Mouse (Mus musculus): ENCODE data around the gene Pax5. TPM values are rescaled to one million over a fixed set of nuclear protein-coding genes. Genes with fewer than 3 reads are reported as not detected.
"Not testable (repeated sequence)": the region's sequence is repeated elsewhere in the genome, so short reads cannot be mapped to it uniquely, and the experiment has no call there.

The Pax5 gene
- polyA plus RNA-seq (2015; fragmentation: Nextera tagmentation; extraction: Ambion mirVana): 7.8 and 9.1 TPM in 2 replicates

GRCm38 (mm10) chr4:44709740-44710700, at the start of gene Pax5:
Pax5 (minus strand) TSS chr4:44710487.
- 0 out of 2 replicates have a peak within 1 kb of the TSS, but pooled peaks have one; percentile 34 for H3K27ac ChIP-seq

DNA sequence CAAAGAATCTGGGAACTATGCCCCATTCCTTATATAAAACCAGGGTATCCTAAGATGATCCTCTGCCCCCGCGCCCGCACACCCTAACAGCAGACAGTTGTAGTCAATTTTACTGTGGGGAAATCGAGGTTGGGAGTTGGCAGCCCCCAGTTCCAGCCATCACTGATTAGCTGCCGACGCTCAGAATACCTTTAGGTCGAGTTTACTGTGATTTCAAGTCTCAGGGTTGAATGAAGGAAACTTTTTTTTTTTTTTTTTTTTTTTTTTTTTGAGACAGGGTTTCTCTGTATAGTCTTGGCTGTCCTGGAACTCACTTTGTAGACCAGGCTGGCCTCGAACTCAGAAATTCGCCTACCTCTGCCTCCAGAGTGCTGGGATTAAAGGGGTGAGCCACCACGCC, 46.8 kb upstream of the Pax5 start:
- not testable (repeated sequence) for ATAC-seq (replicated peaks); H3K27me3 ChIP-seq (replicated peaks); H3K9me3 ChIP-seq; H3K4me1 ChIP-seq; H3K36me3 ChIP-seq (replicated peaks)
- Histone ChIP-seq H3K4me2 (peak overlapping the region; percentile 77), H3K9ac (peak overlapping the region; percentile 90), H3K27ac (peak overlapping the region; percentile 92), H3K4me3 (peak overlapping the region; percentile 88)
- 6% methylated on average over 10 of the region's 10 CpGs for WGBS

More at GRCm38 (mm10) chr4:44709740-44710700, at the start of gene Pax5:
- H3K27me3 ChIP-seq (replicated peaks): peaks cover 82% of the 10 kb centered on the region
- 20% methylated on average over 16 of the region's 16 CpGs for WGBS
- ATAC-seq (replicated peaks): no peak
- H3K4me3 ChIP-seq: 0 out of 2 replicates have a peak within 1 kb of the TSS, but pooled peaks have one; percentile 10
- H3K9ac ChIP-seq: no peak within 1 kb of the TSS
- H3K36me3 ChIP-seq (replicated peaks): no peaks in the 10 kb centered on the region
- H3K4me1 ChIP-seq: peaks cover 7% of the 10 kb centered on the region; the same call in 1 of the 2 replicates
- no peaks in the 10 kb centered on the region for H3K9me3 ChIP-seq
- 0 out of 2 replicates have a peak within 1 kb of the TSS, but pooled peaks have one; percentile 17 for H3K4me2 ChIP-seq

- H3K36me3 ChIP-seq (replicated peaks): no peaks in the 10 kb centered on the region
- no peaks in the 10 kb centered on the region for H3K9me3 ChIP-seq
Measured at GRCm38 (mm10) chr4:44756134-44756951, 46.1 kb upstream of the Pax5 start.

GRCm38 (mm10) chr4:44755553-44756133, 45.4 kb upstream of the Pax5 start, which contains the start of gene Zcchc7:
Zcchc7 (plus strand) TSS chr4:44755877.
- peak within 1 kb of the TSS; percentile 92 for H3K27ac ChIP-seq
- H3K4me1 ChIP-seq: peaks cover 10% of the 10 kb centered on the region
- no peaks in the 10 kb centered on the region for H3K36me3 ChIP-seq (replicated peaks)
- no peaks in the 10 kb centered on the region for H3K9me3 ChIP-seq
- H3K4me3 ChIP-seq: peak within 1 kb of the TSS; percentile 88
- peak within 1 kb of the TSS; percentile 77 for H3K4me2 ChIP-seq
- peak; percentile 53 for ATAC-seq (replicated peaks)
- 0 out of 2 replicates have a peak, but pooled peaks cover 4% of the 10 kb centered on the region for H3K27me3 ChIP-seq (replicated peaks)
- 5% methylated on average over 15 of the region's 15 CpGs for WGBS
- H3K9ac ChIP-seq: peak within 1 kb of the TSS; percentile 90

More at GRCm38 (mm10) chr4:44756134-44756951, 46.1 kb upstream of the Pax5 start:
- under 1% methylated on average over 60 of the region's 60 CpGs for WGBS
- Histone ChIP-seq H3K27ac (peak overlapping the region; percentile 92), H3K27me3 (replicated peaks) (0 out of 2 replicates have a peak, but pooled peaks cover 4% of the 10 kb centered on the region), H3K4me1 (peaks cover 10% of the 10 kb centered on the region), H3K4me2 (peak overlapping the region; percentile 77), H3K4me3 (peak overlapping the region; percentile 88), H3K9ac (peak overlapping the region; percentile 90)
- ATAC-seq (replicated peaks): peak; percentile 98

GRCm38 (mm10) chr4:44740471-44740870, 30.2 kb upstream of the Pax5 start:
- H3K36me3 ChIP-seq (replicated peaks): no peaks in the 10 kb centered on the region
- H3K27me3 ChIP-seq (replicated peaks): peaks cover 14% of the 10 kb centered on the region
- H3K4me1 ChIP-seq: no peaks in the 10 kb centered on the region
- no peak overlapping the region for H3K27ac ChIP-seq
- H3K4me3 ChIP-seq: no peak overlapping the region
- H3K4me2 ChIP-seq: no peak overlapping the region
- H3K9me3 ChIP-seq: no peaks in the 10 kb centered on the region
- 77% methylated on average over 1 of the region's 1 CpGs for WGBS
- no peak for ATAC-seq (replicated peaks)
- no peak overlapping the region for H3K9ac ChIP-seq

- peaks cover 55% of the 10 kb centered on the region for H3K27me3 ChIP-seq (replicated peaks)
- H3K4me2 ChIP-seq: no peak overlapping the region
- no peak overlapping the region for H3K27ac ChIP-seq
- H3K36me3 ChIP-seq (replicated peaks): no peaks in the 10 kb centered on the region
- ATAC-seq (replicated peaks): no peak
- no peaks in the 10 kb centered on the region for H3K9me3 ChIP-seq
- H3K4me3 ChIP-seq: no peak overlapping the region
- WGBS: 86% methylated on average over 4 of the region's 4 CpGs
- no peak overlapping the region for H3K9ac ChIP-seq
- no peaks in the 10 kb centered on the region for H3K4me1 ChIP-seq
Measured at GRCm38 (mm10) chr4:44721237-44721636, 10.9 kb upstream of the Pax5 start.

GRCm38 (mm10) chr4:44720046-44720445, 9.8 kb upstream of the Pax5 start:
- no peaks in the 10 kb centered on the region for H3K9me3 ChIP-seq
- H3K36me3 ChIP-seq (replicated peaks): no peaks in the 10 kb centered on the region
- 89% methylated on average over 8 of the region's 8 CpGs for WGBS
- peaks cover 56% of the 10 kb centered on the region for H3K27me3 ChIP-seq (replicated peaks)
- no peak overlapping the region for H3K9ac ChIP-seq
- no peaks in the 10 kb centered on the region for H3K4me1 ChIP-seq
- no peak overlapping the region for H3K27ac ChIP-seq
- ATAC-seq (replicated peaks): no peak
- H3K4me3 ChIP-seq: no peak overlapping the region
- no peak overlapping the region for H3K4me2 ChIP-seq

DNA sequence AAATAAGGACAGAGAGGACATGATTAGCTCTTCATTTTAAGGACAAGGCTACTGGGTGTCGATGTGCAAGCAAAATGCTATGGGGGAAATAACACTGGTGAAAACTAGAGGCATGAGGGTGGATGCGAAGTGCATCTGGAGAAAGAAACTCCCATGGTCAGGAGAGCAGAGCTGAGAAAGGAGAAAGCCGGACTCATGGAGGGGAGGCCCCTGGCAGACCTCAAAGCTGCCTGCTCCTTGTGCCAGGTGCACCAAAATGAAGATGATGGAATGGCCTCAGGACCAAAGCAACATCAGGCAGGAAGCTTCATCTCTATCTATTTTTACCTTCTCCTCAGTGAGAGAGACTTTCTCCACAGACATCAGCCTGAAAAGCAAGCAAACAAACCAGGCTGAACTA, 7.4 kb upstream of the Pax5 start:
- no peaks in the 10 kb centered on the region for H3K9me3 ChIP-seq
- H3K27ac ChIP-seq: no peak overlapping the region
- no peak for ATAC-seq (replicated peaks)
- H3K9ac ChIP-seq: no peak overlapping the region
- no peak overlapping the region for H3K4me2 ChIP-seq
- H3K36me3 ChIP-seq (replicated peaks): no peaks in the 10 kb centered on the region
- H3K4me3 ChIP-seq: no peak overlapping the region
- 79% methylated on average over 3 of the region's 3 CpGs for WGBS
- H3K27me3 ChIP-seq (replicated peaks): peaks cover 63% of the 10 kb centered on the region
- H3K4me1 ChIP-seq: peaks cover 3% of the 10 kb centered on the region; the same call in 1 of the 2 replicates

DNA sequence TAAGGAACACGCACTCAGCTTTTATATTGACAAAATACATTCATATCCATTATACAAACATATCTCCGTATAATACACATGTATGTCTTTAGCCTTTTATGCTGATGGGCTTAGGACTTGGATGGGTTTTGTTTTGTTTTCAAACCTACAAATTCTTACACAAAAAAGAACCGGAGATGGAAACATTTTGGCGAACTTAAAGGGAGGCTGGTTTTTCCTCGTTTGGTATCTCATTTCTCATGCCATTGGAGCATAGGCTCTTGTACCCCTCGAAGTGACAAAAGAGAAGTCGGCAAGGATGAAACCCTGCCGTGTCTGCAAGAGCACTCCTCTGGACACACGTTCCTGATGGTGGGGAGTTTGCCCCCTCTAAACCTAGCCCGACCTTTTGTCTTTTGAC, 6.1 kb upstream of the Pax5 start:
- no peak overlapping the region for H3K4me3 ChIP-seq
- H3K9me3 ChIP-seq: no peaks in the 10 kb centered on the region
- no peak for ATAC-seq (replicated peaks)
- no peak overlapping the region for H3K4me2 ChIP-seq
- H3K36me3 ChIP-seq (replicated peaks): no peaks in the 10 kb centered on the region
- peaks cover 65% of the 10 kb centered on the region for H3K27me3 ChIP-seq (replicated peaks)
- peaks cover 3% of the 10 kb centered on the region; the same call in 1 of the 2 replicates for H3K4me1 ChIP-seq
- H3K27ac ChIP-seq: no peak overlapping the region
- no peak overlapping the region for H3K9ac ChIP-seq
- 3% methylated on average over 10 of the region's 10 CpGs for WGBS

DNA sequence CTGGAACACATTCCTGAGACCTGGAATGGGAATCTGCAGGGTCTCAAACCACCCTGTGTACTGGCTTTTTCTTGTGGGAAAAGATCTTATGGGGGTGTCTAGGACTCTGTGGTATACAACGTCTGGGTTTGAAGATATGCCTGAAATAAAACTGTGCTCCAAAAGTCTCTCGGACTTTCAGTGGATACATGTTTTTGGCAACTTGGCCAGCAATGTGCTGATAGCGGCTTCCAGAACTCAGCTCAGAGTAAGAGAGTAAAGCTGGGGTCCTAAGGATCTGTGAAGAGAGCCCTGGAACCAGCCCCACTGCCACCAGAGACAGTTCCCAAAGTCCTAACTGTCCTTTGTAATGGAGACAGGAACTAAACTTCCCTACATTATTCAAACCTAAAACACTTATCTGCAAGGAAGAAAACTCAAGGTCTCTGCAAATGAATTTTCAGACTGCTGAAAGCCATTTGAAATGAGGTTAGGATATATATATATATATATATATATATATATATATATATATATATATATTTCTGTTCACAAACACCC, 5.4 kb upstream of the Pax5 start:
- Histone ChIP-seq H3K9me3 (no peaks in the 10 kb centered on the region), H3K4me2 (no peak overlapping the region), H3K4me1 (peaks cover 5% of the 10 kb centered on the region; the same call in 1 of the 2 replicates), H3K9ac (no peak overlapping the region), H3K27ac (no peak overlapping the region), H3K27me3 (replicated peaks) (peaks cover 71% of the 10 kb centered on the region), H3K4me3 (no peak overlapping the region), H3K36me3 (replicated peaks) (no peaks in the 10 kb centered on the region)
- ATAC-seq (replicated peaks): no peak
- 18% methylated on average over 3 of the region's 3 CpGs for WGBS

GRCm38 (mm10) chr4:44714111-44714621, 3.9 kb upstream of the Pax5 start:
- H3K4me2 ChIP-seq: peak overlapping the region; percentile 31
- H3K27ac ChIP-seq: peak overlapping the region; percentile 0; the same call in 1 of the 2 replicates
- no peaks in the 10 kb centered on the region for H3K9me3 ChIP-seq
- H3K9ac ChIP-seq: 0 out of 2 replicates have a peak overlapping the region, but pooled peaks have one; percentile 6
- H3K4me3 ChIP-seq: peak overlapping the region; percentile 16; the same call in 1 of the 2 replicates
- ATAC-seq (replicated peaks): peak; percentile 58
- H3K4me1 ChIP-seq: peaks cover 7% of the 10 kb centered on the region; the same call in 1 of the 2 replicates
- H3K27me3 ChIP-seq (replicated peaks): peaks cover 72% of the 10 kb centered on the region
- 1% methylated on average over 27 of the region's 27 CpGs for WGBS
- no peaks in the 10 kb centered on the region for H3K36me3 ChIP-seq (replicated peaks)

All from midbrain, embryonic 15.5 days (tissue).